Mouse (Mus musculus) Patski (cell line): Measurements from ENCODE around the gene Clec16a. TPM values are rescaled to one million over a fixed set of nuclear protein-coding genes. Genes with fewer than 3 reads are reported as not detected.

Source experiments
- ATAC-seq: fragments of 100-300 bp; one replicate; pipeline ENCODE4 v1.8.0; 2021
- CTCF ChIA-PET: fragments of 350-600 bp; sonication (Branson Sonifier 250); formaldehyde crosslinking; loops from one replicate; lab custom pipeline; 2022; ENCODE audit warnings: inconsistent platforms; lab: Charles Lee
- POLR2A ChIA-PET: fragments of 350-600 bp; sonication (Branson Sonifier 250); formaldehyde crosslinking; loops from one replicate; lab custom pipeline; 2022; ENCODE audit warnings: antibody characterized with exemption, inconsistent platforms; lab: Charles Lee
- DNase-seq: peaks from one replicate; pipeline ENCODE4 v3.0.0-alpha.2; 2011; ENCODE audit warnings: low read depth, low spot score
- H3K27me3 ChIP-seq: fragments of 371-371 bp; one replicate; pipeline ENCODE4 v1.5.1; 2021
- CTCF ChIP-seq: fragments of 100-300 bp; IDR thresholded peaks from one replicate; pipeline ENCODE4 v1.5.1; 2021
- in situ Hi-C: fragments of 300-500 bp; cut with MboI; formaldehyde crosslinking; loops from 3 replicates; pipeline ENCODE4 v1.11.1; 2018; ENCODE audit warnings: low pct_unique_long_range_greater_than_20kb, mixed read lengths
- polyA plus RNA-seq: library from polyadenylated mRNA; unstranded; gene quantifications from one replicate; pipeline ENCODE4 v1.2.3, GENCODE M21; 2021

The Clec16a gene
- polyA plus RNA-seq, 1 experiment from 2014 or later: 21.3 TPM

DNA sequence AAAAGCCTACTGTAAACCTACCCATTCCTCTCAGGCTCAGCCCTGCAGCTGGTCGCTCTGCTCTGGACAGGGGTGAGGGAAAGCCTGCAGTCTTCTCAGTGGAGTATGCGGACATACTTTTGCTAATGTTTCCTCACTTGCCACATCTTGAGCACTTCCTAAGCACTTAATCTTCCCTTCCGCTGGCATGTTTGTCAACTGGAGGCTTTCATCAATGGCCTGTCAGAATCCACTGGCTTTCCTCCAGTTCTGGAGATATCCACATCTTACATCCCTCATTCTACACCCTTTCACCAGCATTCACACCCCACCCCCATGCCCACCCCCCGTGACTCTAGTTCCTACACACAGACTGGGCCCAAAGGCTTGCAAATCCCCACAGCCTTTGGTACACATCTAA lies 182.5 kb downstream of the Clec16a start:
- ChIA-PET CTCF (no interaction called here), POLR2A (no interaction called here)
- no peak for ATAC-seq
- no peaks in the 10 kb centered on the region for H3K27me3 ChIP-seq
- DNase-seq: no peak
- TF ChIP-seq CTCF: no peak
- in situ Hi-C loops: no loop called here

DNA sequence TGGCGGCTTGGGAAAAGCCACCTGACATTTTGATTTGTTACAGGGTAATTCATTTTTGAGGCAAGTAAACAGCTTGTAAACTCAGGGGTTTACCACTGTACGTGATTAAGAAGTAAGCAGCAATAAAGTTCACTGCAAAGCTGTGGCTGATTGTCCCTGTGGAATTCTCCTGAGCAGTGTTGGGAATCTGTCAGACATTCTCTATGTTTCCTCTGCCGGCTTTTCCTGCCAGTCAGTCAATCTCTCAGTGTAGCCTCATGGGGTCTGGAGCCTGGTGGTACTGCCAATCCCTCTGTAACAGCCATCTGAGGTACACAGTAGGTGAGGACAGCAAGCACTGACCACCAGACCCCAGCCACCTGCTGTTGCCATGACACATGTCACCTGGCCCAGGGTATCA lies 183.7 kb downstream of the Clec16a start:
- no peaks in the 10 kb centered on the region for H3K27me3 ChIP-seq
- ATAC-seq: no peak
- in situ Hi-C loops: no loop called here
- TF ChIP-seq CTCF: no peak
- ChIA-PET POLR2A (no interaction called here), CTCF (interaction anchor here (0.8 kb wide), 1 partner anchor 9 kb away, joined by 3 read pairs; no protein-coding TSS in a partner anchor)
- no peak for DNase-seq

DNA sequence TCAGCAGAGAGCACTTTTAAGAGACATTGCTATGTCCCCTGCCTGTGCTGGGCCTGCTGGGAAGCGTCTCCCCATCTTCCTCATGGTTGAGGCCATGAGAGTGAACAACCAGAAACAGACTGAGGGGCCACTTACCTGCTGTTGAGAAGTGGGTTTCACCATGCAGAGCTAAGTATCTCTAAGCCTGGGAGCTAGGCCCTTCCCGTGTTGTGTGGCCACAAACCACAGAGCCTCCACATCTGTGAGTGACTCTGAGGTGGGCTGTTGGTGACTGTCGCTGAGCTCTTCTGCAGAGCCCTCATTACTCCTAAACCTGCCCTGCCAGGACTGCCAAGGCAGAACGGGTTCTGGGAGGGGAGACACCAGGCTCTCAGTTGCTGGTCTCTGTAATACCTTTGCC lies 185.8 kb downstream of the Clec16a start:
- CTCF ChIA-PET: interaction anchor here (0.9 to 1.5 kb wide), 2 partner anchors 25 to 38 kb away, joined by 3 read pairs; no protein-coding TSS in a partner anchor
- in situ Hi-C loops: no loop called here
- DNase-seq: no peak
- TF ChIP-seq CTCF: no peak
- ATAC-seq: no peak
- POLR2A ChIA-PET: interaction anchor here (0.6 kb wide), 1 partner anchor 18 kb away, joined by 3 read pairs; no protein-coding TSS in a partner anchor
- no peaks in the 10 kb centered on the region for H3K27me3 ChIP-seq

DNA sequence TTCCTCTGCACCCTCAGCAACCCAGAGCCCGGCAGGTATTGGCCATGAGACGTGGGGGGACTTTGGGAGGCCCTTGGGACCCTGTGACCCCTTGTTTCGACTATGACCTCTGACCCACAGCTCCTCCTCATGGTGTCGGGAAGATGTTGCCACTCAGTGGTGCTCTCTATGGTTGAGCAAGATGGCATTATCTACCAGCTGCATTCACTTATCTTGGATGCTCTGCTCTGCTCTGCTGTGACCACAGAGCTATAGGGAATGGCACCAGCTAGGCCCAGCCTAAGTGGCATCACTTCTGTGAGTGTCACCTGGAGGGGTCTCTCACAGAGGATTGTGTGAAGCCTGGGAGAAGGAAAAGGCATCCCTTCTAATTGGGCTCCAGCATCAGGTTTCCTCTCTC lies 186.6 kb downstream of the Clec16a start:
- TF ChIP-seq CTCF: no peak
- ChIA-PET CTCF (no interaction called here), POLR2A (no interaction called here)
- in situ Hi-C loops: no loop called here
- DNase-seq (no peak), ATAC-seq (no peak)
- H3K27me3 ChIP-seq: no peaks in the 10 kb centered on the region

DNA sequence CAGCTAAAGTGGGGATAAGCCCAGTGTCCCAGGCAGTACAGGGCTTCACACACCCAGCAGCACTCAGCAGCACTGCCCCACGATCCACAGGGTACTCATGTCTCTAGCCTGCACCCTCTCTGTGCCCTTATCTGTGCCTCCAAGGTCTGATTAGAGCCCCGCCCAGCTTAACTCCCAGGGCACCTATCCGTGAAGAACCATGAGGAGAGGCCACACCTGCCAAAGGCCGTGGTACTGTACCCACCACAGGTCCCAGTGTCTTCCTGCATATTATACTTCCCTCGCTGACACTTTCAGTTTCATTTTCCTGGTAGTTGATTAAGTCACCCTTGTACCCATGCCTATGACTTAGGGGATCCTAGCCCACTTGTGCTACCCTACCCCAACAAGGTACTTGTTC lies 187.3 kb downstream of the Clec16a start:
- in situ Hi-C loops: no loop called here
- ChIA-PET CTCF (no interaction called here), POLR2A (no interaction called here)
- no peaks in the 10 kb centered on the region for H3K27me3 ChIP-seq
- no peak for TF ChIP-seq CTCF
- no peak for ATAC-seq
- DNase-seq: no peak

DNA sequence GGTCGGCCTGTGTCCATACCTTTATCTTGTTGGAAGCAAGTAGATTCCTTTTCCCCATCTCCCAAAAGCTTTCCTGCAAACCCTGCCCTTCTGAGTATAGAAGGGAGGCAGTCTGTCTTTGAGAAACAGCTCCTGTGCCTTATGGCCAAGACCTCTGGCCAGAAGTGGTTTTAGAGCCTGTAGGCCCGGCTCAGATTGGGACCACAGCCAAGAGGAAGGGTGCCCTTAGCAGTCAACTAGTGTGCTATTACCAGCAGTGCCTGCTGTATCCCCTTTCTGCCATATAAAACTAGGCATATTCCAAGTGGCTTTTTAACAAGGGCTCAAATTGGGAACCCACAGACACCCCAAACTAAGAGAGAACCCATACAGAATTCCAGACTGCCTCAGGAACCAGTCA lies 190.6 kb downstream of the Clec16a start:
- TF ChIP-seq CTCF: no peak
- DNase-seq (no peak), ATAC-seq (no peak)
- in situ Hi-C loops: no loop called here
- ChIA-PET POLR2A (no interaction called here), CTCF (no interaction called here)
- H3K27me3 ChIP-seq: no peaks in the 10 kb centered on the region

DNA sequence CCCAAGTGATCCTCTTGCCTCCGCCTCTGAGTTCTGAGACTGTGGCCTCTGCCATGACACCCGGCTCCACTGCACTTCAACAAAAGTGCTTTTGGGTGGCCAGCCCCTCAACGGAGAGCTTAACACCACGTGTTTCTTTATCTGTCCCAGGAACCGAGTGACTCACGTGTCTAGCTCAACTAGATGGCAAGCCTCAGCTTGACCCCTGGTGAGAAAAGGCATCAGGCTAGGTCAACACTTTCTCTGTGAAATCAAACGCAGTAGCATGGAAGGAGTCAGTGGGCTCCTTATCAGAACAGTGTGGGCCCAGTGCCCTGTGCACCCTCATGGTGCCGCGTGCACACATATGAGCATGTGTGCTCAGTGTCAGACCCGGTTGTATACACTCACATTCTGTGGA lies 191.2 kb downstream of the Clec16a start:
- ATAC-seq (no peak), DNase-seq (no peak)
- TF ChIP-seq CTCF: no peak
- in situ Hi-C loops: no loop called here
- ChIA-PET POLR2A (no interaction called here), CTCF (no interaction called here)
- no peaks in the 10 kb centered on the region for H3K27me3 ChIP-seq

DNA sequence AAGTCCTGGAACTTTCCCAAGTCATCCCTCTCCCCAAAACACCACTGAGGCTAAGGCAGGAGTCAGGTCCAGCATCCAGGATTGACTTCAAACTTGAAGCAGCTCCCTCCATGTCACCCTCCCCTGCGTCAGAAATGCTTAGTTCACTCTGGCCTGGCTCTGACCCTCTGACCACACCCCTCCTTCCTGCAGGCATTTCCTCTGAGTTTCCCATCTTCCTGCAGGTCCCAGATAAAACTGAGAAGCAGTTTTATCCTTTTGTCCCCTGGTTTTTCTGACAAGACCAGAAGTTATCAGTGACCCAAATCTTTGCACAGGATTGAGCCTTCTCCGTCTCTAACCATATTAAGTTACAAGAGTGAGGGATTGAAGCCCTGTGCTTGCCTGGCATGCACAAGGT lies 192.4 kb downstream of the Clec16a start:
- ATAC-seq (no peak), DNase-seq (no peak)
- no peaks in the 10 kb centered on the region for H3K27me3 ChIP-seq
- TF ChIP-seq CTCF: no peak
- in situ Hi-C loops: no loop called here
- CTCF ChIA-PET: no interaction called here
- POLR2A ChIA-PET: no interaction called here

DNA sequence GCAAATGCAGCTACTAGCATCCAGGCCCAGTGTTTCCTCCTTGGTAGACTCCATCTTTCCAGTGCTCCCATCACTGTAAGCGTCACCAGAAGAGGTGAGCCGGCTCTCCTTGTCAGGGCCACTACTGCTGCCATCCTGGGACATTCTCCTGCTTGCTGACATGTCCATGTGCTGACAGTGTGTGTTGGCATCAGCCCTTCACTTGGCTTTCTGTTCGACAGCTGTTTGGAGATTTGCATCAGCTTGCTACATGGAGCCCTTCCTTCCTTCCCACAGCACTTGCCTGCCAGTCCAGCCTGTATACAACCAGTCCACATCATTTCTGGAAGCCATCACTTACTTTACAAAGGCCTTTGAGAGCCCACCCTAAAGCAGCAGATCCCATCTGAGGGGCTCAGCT lies 193.7 kb downstream of the Clec16a start:
- no peak for TF ChIP-seq CTCF
- no peaks in the 10 kb centered on the region for H3K27me3 ChIP-seq
- ChIA-PET POLR2A (interaction anchor here (0.5 kb wide), 1 partner anchor 16 kb away, joined by 3 read pairs; no protein-coding TSS in a partner anchor), CTCF (no interaction called here)
- DNase-seq: no peak
- in situ Hi-C loops: no loop called here
- ATAC-seq: no peak

DNA sequence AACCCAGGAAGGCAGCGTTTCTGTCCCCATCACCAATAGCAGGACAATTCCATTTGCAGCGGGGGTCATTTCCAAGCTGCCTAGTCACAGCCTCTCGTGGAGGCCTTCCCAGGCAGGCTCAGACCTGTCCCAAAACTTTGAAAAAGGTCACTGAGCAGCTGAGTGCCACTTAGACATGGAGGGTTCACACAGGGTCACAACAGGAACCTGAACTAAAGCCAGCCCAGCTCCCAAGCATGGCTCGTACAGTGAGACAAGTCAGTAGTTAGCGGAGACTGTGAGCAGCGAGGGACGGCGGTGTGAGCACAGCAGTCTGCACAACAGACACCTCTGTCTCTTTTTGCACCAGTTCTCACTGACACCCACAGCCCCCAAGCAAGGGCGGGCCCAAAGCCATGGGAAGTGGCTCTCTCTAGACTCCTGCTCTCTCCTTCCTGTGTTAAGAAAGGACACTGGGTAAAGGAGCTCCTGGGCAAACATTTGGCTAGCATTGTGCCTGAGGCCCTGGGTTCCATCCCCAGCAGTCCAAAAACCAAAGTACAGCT lies 194.8 kb downstream of the Clec16a start:
- DNase-seq: no peak
- H3K27me3 ChIP-seq: no peaks in the 10 kb centered on the region
- TF ChIP-seq CTCF: no peak
- no peak for ATAC-seq
- POLR2A ChIA-PET: no interaction called here
- CTCF ChIA-PET: no interaction called here
- in situ Hi-C loops: no loop called here

DNA sequence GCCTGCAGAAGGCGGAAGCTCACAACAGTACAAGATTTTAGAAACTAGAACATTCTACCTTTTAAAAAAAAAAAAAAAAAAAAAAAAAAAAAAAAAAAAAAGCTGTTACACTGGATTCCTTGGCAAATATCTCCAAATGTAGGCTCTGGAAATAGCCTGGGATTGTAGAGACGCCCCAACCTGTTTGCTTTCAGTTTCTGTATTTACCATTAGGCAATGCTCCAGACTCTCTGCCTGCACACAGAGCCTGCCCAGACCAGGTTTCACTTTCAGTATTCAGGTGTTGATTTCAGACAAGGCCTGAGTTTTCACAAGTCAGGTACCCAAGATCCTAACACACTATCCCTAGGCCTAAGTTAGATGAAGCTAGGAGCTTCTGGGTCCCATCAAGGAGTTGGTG lies 195.9 kb downstream of the Clec16a start:
- TF ChIP-seq CTCF: no peak
- ATAC-seq: no peak
- ChIA-PET POLR2A (no interaction called here), CTCF (no interaction called here)
- in situ Hi-C loops: no loop called here
- no peaks in the 10 kb centered on the region for H3K27me3 ChIP-seq
- DNase-seq: no peak

DNA sequence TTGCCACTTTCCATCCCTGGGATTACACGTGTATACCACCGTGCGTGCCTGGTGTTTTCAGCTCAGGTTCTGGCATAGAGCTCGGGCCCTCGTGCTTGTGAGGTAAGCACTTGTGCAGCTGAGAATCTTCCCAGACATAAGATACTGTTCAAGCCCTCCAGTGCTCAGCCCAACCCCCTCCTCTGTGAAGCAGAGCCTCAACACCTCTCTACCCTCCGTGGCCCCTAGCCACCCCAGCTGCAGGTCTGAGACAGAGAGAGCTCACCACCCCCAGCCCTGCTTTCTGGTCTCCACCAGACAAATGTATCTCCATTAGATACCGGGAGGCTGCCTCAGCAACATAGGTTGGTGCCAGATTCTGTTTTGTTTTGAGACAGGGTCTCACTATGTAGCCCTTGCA lies 204.1 kb downstream of the Clec16a start:
- TF ChIP-seq CTCF: no peak
- DNase-seq (no peak), ATAC-seq (no peak)
- in situ Hi-C loops: no loop called here
- ChIA-PET POLR2A (no interaction called here), CTCF (no interaction called here)
- no peaks in the 10 kb centered on the region for H3K27me3 ChIP-seq
